Mouse (Mus musculus) gastrocnemius, postnatal 10 days (tissue): ENCODE data around the gene Rassf1. TPM values are rescaled to one million over a fixed set of nuclear protein-coding genes. Genes with fewer than 3 reads are reported as not detected.
A peak's percentile ranks its signal among the peaks of the same experiment; 100 is the strongest.
"Not testable (repeated sequence)": the region's sequence is repeated elsewhere in the genome, so short reads cannot be mapped to it uniquely, and the experiment has no call there.

Experiments used
- DNase-seq: peaks from one replicate; pipeline ENCODE4 v3.0.0; 2021; ENCODE audit warnings: mixed read lengths
- total RNA-seq, 2 experiments: library from RNA; stranded (reverse); gene quantifications; 2 replicates each; pipeline ENCODE4 v1.2.3; 2021

The Rassf1 gene
- total RNA-seq, 2 experiments from 2014 or later, result 15.1 to 23.4 TPM

DNA sequence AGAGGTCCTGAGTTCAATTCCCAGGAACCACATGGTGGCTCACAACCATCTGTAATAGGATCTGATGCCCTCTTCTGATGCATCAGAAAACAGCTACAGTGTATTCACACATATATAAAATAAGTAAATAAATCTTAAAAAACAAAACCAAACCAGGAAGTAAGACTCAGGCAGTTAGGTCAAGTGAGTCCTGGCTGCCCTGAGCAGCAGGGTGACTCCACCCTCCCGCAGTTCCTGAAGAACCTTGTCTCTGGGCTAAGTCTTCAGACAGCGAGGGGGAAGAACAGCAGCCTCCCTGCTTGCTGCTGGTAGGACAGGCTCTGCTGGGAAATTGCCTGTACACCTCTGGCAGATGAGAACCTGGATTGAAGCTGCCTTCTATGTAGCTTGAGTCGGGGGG lies 5.0 kb downstream of the Rassf1 start:
- no peak for DNase-seq

GRCm38 (mm10) chr9:107563029-107563581 lies 11.8 kb downstream of the Rassf1 start, which contains the start of gene Tusc2:
Gene Tusc2 (plus strand): TSS chr9:107563255.
- peak; percentile 87 for DNase-seq

DNA sequence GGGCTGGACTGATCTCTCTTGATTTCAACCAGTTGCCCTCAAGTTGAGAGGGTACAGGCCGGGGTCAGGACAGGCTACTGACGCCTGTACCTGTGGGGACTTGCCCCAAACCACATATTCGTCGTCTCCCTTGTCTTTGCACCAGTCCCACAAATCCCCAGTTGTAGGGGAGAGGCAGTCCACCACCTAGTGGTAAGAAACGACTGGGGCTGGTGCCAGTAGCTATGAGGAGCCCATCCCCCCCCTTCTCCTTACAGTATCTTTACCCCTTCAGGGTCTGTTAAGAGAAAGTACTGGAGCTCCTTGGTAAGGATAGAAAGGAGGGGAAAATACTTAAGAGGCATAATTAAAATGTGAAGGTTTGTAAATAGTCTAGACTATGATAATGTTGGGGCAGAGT lies 14.2 kb downstream of the Rassf1 start:
- DNase-seq, result not testable (repeated sequence)

DNA sequence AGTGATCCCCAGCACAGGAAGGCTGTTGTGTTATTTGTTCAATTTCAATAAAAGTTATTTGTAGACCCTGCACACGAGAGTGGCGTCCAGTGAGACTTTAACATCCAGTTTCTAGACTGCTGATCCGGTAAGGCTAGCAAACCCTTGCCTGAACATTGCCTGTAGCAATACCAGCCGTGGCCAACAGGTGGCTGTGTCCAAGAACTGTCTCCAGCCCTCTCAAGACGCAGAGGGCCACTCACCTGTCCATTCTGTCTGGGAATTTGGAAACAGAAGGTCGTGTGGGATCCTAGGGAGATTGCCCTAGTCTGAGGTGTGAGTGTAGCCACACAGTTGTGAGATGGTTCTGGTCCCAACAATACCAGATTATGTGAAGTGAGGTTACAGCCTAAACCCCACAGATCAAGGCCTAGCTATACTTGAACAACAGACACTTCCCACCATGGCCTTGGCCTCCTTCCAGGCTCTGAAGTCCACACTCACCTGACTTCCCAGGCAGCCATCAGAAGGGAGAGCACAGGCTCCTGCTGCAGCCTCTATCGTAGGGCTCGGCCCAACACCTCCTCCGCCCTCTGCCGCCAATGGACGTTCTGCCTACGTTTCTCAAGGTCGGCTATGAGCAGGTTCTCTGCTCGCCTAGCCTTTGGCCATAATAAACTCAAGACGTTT lies 14.8 kb downstream of the Rassf1 start:
- peak; percentile 86 for DNase-seq

- no peak for DNase-seq
Measured at GRCm38 (mm10) chr9:107566855-107567254, 15.5 kb downstream of the Rassf1 start.

- no peak for DNase-seq
Measured at GRCm38 (mm10) chr9:107567702-107568319, 16.5 kb downstream of the Rassf1 start, which contains the start of gene Hyal2. Gene Hyal2 (plus strand): TSS chr9:107567945.

GRCm38 (mm10) chr9:107568331-107569261 lies 17.2 kb downstream of the Rassf1 start:
- DNase-seq, result peak; percentile 80

DNA sequence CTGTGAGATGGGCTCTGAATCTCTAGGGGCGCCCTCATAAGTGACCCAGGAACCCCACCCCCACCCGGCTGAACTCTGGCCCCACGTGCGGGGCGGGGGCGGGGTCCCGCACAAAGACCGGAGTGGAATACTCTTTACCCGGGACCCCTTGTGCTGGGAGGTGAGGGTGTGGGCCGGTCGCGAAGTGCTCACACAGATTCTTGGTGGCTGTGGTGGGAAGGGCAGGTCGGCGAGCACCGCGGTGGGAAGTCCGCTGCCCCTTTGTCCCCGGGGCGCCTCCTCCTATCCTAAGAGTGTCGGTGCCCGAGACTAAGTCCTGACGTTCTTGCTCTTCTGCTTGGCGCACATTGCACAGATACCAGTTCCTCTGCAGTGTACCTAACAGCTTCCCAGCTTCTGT lies 17.9 kb downstream of the Rassf1 start:
- DNase-seq, result peak; percentile 37

DNA sequence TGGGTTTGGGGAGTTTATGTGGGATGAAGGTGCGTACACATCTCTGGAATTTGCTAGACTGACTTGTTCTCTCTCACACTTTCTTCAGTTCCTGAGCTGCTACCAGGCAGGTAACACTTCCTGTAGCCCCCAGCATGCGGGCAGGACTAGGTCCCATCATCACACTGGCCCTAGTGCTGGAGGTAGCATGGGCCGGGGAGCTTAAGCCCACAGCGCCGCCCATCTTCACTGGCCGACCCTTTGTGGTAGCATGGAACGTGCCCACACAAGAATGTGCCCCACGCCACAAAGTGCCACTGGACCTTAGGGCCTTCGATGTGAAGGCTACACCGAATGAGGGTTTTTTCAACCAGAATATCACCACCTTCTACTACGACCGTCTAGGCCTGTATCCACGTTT lies 18.7 kb downstream of the Rassf1 start:
- DNase-seq, result no peak

DNA sequence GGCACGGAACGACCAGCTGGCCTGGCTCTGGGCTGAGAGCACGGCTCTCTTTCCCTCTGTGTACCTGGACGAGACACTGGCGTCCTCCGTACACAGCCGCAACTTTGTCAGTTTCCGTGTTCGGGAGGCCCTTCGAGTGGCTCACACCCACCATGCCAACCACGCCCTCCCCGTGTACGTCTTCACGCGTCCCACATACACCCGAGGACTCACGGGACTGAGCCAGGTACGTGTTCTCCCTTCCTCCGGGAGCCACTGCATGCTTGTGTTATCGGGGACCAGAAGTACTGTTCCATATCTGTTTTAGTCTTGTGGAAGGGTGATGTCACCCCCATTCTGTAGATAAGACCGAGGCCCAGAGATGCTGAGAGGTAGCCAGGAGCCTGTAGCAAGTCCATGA lies 19.5 kb downstream of the Rassf1 start:
- DNase-seq, result no peak

- no peak for DNase-seq
Measured at GRCm38 (mm10) chr9:107571534-107572326, 20.4 kb downstream of the Rassf1 start.

GRCm38 (mm10) chr9:107572327-107572662 lies 20.9 kb downstream of the Rassf1 start:
- no peak for DNase-seq

- DNase-seq, result not testable (repeated sequence)
Measured at GRCm38 (mm10) chr9:107573774-107574173, 22.4 kb downstream of the Rassf1 start.

DNA sequence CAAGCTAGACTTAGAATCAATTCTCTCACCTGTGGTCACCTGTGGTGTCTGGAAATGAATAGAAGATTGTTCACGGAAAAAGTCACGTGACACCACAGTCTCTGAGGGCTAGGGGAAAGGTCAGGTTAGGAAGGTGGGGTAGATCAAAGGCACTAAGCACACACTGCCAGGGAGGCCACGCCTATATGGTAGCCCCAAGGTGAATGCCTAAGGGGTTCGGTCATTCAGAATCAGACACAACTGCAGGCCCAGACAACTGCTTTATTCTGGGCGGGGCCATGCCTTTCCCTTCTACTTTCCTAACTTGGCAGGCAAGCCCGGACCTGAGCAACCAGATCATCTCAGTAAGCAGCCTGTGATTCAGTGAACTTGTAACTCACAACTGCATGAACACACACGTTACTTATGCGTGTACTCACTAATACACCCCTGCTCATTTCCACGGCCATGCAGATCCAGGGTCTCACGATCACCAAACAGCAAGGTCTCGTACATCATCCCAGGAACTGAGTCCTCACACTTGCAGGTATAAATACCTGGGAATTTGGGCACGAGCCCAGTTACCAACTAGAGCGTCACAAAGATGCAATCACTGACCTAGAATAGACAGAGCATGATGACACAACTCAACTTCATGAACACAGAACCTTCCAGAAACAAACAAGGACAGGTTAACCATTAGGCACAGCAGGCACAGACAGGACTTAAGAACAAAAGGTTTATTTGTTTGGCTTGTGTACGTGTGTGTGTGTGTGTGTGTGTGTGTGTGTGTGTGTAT lies 24.4 kb downstream of the Rassf1 start:
- DNase-seq, result no peak

DNA sequence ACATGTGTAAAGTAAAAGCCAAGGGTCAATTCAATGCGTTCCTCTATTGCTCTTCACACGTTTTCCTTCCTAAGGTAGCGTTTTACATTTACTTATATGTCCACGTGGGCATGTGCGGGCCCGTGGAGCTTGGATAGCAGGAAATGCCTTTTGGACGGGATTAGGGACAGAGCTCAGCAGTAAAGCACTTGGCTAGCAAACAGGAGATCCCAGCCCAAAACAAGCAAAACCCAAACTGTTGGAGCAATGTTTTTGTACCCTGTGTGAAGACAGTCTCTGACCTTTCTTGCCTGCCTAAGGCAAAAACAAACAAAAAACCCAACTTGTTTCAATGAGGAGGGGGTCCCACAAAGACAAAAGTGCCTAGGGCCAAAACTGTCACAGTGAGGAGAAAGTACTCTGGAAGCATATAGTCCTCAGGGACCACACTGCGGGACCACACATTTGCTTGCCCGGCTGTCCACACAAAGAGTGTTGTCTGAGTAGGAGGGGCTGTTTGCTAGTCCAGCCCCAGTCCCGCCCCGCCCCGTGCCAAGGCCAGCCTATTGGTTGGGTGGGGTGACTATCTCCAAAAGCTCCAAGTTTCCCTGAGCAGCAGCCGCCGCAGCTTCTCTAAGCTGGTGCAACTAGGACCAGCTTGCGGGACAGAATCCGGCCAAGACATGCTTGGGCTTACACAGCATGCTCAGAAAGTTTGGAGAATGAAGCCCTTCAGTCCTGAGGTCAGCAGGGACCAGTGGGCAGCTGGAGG lies 25.2 kb downstream of the Rassf1 start, which contains the start of gene Hyal1:
Gene Hyal1, plus strand, starts transcription at position 571 of the 751 bp plus-strand sequence.
- DNase-seq, result peak; percentile 86

DNA sequence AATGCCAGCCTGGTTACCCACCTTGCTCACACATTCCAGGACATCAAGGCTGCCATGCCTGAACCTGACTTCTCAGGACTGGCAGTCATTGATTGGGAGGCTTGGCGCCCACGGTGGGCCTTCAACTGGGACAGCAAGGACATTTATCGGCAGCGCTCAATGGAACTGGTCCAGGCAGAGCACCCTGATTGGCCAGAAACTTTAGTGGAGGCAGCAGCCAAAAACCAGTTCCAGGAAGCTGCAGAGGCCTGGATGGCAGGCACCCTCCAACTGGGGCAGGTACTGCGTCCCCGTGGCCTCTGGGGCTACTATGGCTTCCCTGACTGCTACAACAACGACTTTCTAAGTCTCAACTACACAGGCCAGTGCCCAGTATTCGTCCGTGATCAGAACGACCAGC lies 26.5 kb downstream of the Rassf1 start:
- no peak for DNase-seq

DNA sequence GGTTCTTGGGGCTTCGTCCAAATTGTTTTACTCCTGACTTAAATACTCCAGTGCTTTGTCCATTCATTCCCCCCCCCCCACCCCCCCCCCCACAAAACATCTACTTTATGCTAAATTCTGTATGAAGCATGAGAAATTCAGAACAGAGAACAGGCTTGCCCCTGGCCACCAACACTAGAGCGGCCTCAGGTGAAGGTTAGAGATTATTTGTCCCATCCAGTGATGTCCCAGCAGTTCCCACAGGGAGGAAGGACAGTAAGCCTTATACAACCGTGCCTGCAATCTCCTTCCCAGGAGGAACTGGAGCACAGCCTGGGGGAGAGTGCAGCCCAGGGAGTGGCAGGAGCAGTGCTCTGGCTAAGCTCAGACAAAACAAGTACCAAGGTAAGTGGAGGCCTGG lies 27.2 kb downstream of the Rassf1 start, which contains the start of gene Naa80:
Gene Naa80, plus strand, starts transcription at position 301 of the 400 bp plus-strand sequence.
- no peak for DNase-seq

GRCm38 (mm10) chr9:107579023-107579900 lies 27.9 kb downstream of the Rassf1 start:
- no peak for DNase-seq
